Mouse (Mus musculus): Measurements from ENCODE around the gene Iqch. TPM values are rescaled to one million over a fixed set of nuclear protein-coding genes. Genes with fewer than 3 reads are reported as not detected.

The Iqch gene
- polyA plus RNA-seq, 1 experiment from 2014 or later, result not detected

- Histone ChIP-seq H3K4me2 (no peak overlapping the region), H3K9ac (no peak overlapping the region), H3K4me1 (replicated peaks) (peaks cover 36% of the 10 kb centered on the region), H3K36me3 (replicated peaks) (0 out of 2 replicates have a peak, but pooled peaks cover 26% of the 10 kb centered on the region), H3K9me3 (replicated peaks) (no peaks in the 10 kb centered on the region), H3K4me3 (replicated peaks) (no peak overlapping the region), H3K27me3 (no peaks in the 10 kb centered on the region), H3K27ac (replicated peaks) (no peak overlapping the region)
- 71% methylated on average over 8 of the region's 8 CpGs for WGBS (ENCODE audit: insufficient replicate concordance)
- no peak for ATAC-seq (ENCODE audit: insufficient read depth)
Measured at GRCm38 (mm10) chr9:63372541-63372940, 229.8 kb downstream of the Iqch start.

Other genes starting within 250 kb of the Iqch start
- gene Map2k5, start 224.6 kb downstream of the Iqch start, polyA plus RNA-seq (2015; fragmentation: Nextera tagmentation; extraction: Ambion mirVana), result 9.2 and 9.4 TPM in 2 replicates
- gene 2300009A05Rik, start 203.2 kb downstream of the Iqch start, polyA plus RNA-seq (2015; fragmentation: Nextera tagmentation; extraction: Ambion mirVana), result 20.2 and 21.0 TPM in 2 replicates
- gene Aagab, start 167 bp upstream of the Iqch start, polyA plus RNA-seq (2015; fragmentation: Nextera tagmentation; extraction: Ambion mirVana), result 14.9 and 15.6 TPM in 2 replicates
- gene Smad3, start 155.5 kb upstream of the Iqch start, polyA plus RNA-seq (2015; fragmentation: Nextera tagmentation; extraction: Ambion mirVana), result 3.0 TPM in 2 replicates

Measured in liver, embryonic 15.5 days (tissue).